Mouse (Mus musculus) lung, adult 2 months (tissue): ENCODE results near the gene Gad1. TPM values are rescaled to one million over a fixed set of nuclear protein-coding genes. Genes with fewer than 3 reads are reported as not detected.

Experiments used
- DNase-seq: peaks from one replicate; pipeline ENCODE4 v3.0.0; 2022
- H3K4me1 ChIP-seq: fragments of 200-500 bp; 2 replicates; pipeline ENCODE4 v1.6.1; 2011; ENCODE audit warnings: low read length; ENCODE audit not compliant: control insufficient read depth, insufficient read depth
- H3K4me3 ChIP-seq: fragments of 200-500 bp; replicated peaks from 2 replicates; pipeline ENCODE3; 2011; ENCODE audit warnings: low read depth, mild to moderate bottlenecking, control low read depth, low read length; ENCODE audit errors: extremely low read depth
- CTCF ChIP-seq: fragments of 200-500 bp; IDR thresholded peaks from 2 replicates; pipeline ENCODE4 v1.5.1; 2011; ENCODE audit warnings: mild to moderate bottlenecking, low read length, control low read depth; ENCODE audit not compliant: insufficient read depth
- POLR2A ChIP-seq: fragments of 200-500 bp; IDR thresholded peaks from 2 replicates; pipeline ENCODE4 v1.6.1; 2011; ENCODE audit warnings: low read depth, mild to moderate bottlenecking, control low read depth, low read length, borderline replicate concordance; ENCODE audit errors: extremely low read depth
- WGBS: fragments of 180-500 bp; shearing (Covaris S2); methylation state at CpG from one replicate; pipeline ENCODE4 v1.1.7; 2018; 5-methylcytosine and 5-hydroxymethylcytosine counted together
- polyA plus RNA-seq: library from polyadenylated mRNA; depleted of rRNA; stranded (reverse); fragments of >200 nt; gene quantifications from 2 replicates; pipeline ENCODE4 v1.2.3, GENCODE M21; 2012

Gene Gad1
- polyA plus RNA-seq, 1 experiment: 0.28 TPM

GRCm38 (mm10) chr2:70563721-70564645 lies 11.1 kb downstream of the Gad1 start:
- DNase-seq: no peak
- H3K4me1 ChIP-seq: no peaks in the 10 kb centered on the region; the same call in 1 of the 2 replicates
- TF ChIP-seq POLR2A: no peak
- TF ChIP-seq CTCF: no peak
- no peak overlapping the region for H3K4me3 ChIP-seq
- 3% methylated on average over 38 of the region's 38 CpGs for WGBS

GRCm38 (mm10) chr2:70564646-70565315 lies 11.9 kb downstream of the Gad1 start:
- DNase-seq: no peak
- Histone ChIP-seq H3K4me1 (no peaks in the 10 kb centered on the region; the same call in 1 of the 2 replicates), H3K4me3 (no peak overlapping the region)
- WGBS: 14% methylated on average over 15 of the region's 15 CpGs
- TF ChIP-seq POLR2A (no peak), CTCF (no peak)

- H3K4me1 ChIP-seq: no peaks in the 10 kb centered on the region; the same call in 1 of the 2 replicates
- no peak overlapping the region for H3K4me3 ChIP-seq
- DNase-seq: no peak
- WGBS: 8% methylated on average over 30 of the region's 30 CpGs
- TF ChIP-seq CTCF (no peak), POLR2A (no peak)
Observed at GRCm38 (mm10) chr2:70565651-70566602, 13.1 kb downstream of the Gad1 start.

DNA sequence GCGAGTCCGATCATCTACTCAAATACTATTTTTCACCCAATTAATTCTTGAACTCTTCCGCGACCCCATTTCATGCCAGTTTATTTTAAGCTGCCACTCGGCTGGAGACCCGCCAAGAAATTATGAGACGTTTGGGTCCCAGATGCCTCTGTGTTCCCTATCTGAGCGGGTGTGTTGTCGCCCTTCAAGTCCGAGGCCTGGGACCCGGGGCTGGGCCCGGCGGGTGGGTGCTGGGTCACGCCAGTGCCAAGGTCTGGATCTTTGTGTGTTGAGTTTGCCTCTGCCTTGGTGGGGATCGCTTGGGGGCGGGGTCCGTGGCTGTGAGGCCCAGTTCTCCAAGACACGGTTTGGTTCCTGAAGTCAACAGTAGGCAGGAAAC lies 13.7 kb downstream of the Gad1 start:
- TF ChIP-seq POLR2A (no peak), CTCF (no peak)
- WGBS: 7% methylated on average over 18 of the region's 18 CpGs
- no peaks in the 10 kb centered on the region; the same call in 1 of the 2 replicates for H3K4me1 ChIP-seq
- no peak for DNase-seq
- no peak overlapping the region for H3K4me3 ChIP-seq

DNA sequence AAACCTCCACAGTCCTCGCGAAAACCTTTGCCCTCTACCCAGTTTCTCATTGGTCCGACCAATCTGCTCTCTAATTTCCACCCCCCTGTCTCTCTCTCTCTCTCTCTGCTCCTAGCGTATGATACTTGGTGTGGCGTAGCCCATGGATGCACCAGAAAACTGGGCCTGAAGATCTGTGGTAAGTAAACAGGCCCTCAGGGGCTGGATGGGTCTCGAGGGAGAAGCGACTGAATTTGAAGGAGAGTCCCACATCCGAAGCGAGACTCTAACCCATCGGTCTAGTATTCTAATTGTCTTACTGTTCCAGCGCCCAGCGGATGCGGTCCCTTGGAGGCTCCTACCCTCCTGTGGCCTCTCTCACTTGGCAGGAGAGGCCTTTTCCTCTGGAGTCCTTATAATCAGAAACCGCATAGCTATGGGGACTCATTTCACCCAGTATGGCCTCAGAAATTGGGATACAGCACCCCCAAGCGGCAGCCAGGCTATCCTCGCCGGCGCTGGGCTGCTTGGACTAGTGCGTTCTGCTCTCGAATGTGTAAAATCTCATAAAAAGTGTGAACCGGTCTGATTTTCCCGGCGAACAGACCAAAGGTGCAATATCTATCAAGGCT lies 14.3 kb downstream of the Gad1 start:
- no peak for DNase-seq
- Histone ChIP-seq H3K4me1 (no peaks in the 10 kb centered on the region; the same call in 1 of the 2 replicates), H3K4me3 (no peak overlapping the region)
- 17% methylated on average over 23 of the region's 23 CpGs for WGBS
- TF ChIP-seq POLR2A (no peak), CTCF (no peak)

- no peak for DNase-seq
- WGBS: 5% methylated on average over 12 of the region's 12 CpGs
- no peaks in the 10 kb centered on the region; the same call in 1 of the 2 replicates for H3K4me1 ChIP-seq
- TF ChIP-seq POLR2A: no peak
- TF ChIP-seq CTCF: no peak
- H3K4me3 ChIP-seq: no peak overlapping the region
Observed at GRCm38 (mm10) chr2:70567682-70568077, 14.8 kb downstream of the Gad1 start.

GRCm38 (mm10) chr2:70568198-70568941 lies 15.5 kb downstream of the Gad1 start:
- H3K4me1 ChIP-seq: no peaks in the 10 kb centered on the region; the same call in 1 of the 2 replicates
- no peak for TF ChIP-seq CTCF
- no peak for TF ChIP-seq POLR2A
- no peak for DNase-seq
- no peak overlapping the region for H3K4me3 ChIP-seq
- WGBS: 2% methylated on average over 34 of the region's 34 CpGs

GRCm38 (mm10) chr2:70571698-70572097 lies 18.8 kb downstream of the Gad1 start:
- 33% methylated on average over 4 of the region's 4 CpGs for WGBS
- no peak for DNase-seq
- Histone ChIP-seq H3K4me1 (no peaks in the 10 kb centered on the region; the same call in 1 of the 2 replicates), H3K4me3 (no peak overlapping the region)
- TF ChIP-seq POLR2A: no peak
